Mouse (Mus musculus) adrenal gland, postnatal 4 days (tissue): Measurements from ENCODE around the gene Palm2. TPM values are rescaled to one million over a fixed set of nuclear protein-coding genes. Genes with fewer than 3 reads are reported as not detected.

Experiments used
- DNase-seq, 2 experiments: peaks; one replicate each; pipeline ENCODE4 v3.0.0; 2021 to 2022; ENCODE audit warnings: low spot score in 2 of 2, mixed read lengths in 2 of 2
- total RNA-seq, 2 experiments: library from RNA; stranded (reverse); gene quantifications; 2 replicates each; pipeline ENCODE4 v1.2.3; 2021

Gene Palm2
- total RNA-seq, 2 experiments from 2014 or later, result 36.6 to 42.6 TPM

- no peak for DNase-seq
These were observed 260.5 kb downstream of the Palm2 start for GRCm38 (mm10) chr4:57694356-57695136.

DNA sequence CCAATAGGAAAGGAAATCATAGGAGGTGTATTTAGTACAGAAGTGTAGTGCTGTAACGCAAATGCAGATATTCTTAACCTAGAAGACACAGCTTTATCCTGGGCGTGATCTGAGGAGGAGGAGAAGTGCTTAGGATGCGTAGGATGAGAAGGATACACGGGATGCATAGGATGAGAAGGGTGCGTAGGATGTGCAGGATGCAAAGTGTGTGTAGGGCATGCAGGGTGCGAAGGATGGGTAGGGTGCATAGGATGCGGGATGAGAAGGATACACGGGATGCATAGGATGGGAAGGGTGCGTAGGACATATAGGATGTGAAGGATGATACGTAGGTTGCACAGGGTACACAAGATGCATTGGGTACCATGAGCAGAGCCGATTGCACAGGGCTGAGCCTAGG is 262.9 kb downstream of the Palm2 start:
- no peak for DNase-seq

DNA sequence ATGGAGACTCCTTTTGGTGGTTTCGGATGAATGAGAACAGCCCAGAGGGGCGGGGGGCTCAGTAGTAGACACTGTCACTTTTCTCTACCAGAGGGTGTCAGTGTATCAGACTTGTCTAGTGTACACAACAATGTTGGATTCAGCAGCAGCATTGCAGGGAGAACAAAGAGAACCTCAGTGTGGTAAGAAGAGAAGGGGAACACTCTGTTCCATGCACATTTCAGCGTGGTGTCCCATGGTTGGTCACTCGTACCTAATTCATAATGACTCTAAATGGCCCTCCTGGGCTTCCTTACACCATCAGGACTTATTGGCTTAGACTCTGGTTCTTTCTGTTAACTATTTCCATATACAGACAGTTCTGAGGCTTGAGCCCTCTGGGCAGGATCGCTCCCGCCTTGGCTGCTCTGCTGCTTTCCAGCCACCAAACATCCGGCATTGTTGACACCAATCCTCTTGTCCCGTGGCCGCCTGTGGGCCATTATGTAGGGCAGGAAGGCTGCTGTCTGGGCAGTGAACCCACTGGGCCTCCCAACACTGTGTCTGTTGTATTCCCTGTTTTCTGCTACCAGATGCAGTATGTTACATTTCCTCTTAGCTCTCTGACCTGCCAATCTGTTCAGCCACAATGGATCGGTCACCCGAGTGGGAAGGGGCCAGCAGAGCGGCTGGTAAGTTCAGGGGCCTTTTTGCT is 264.0 kb downstream of the Palm2 start:
- no peak for DNase-seq

GRCm38 (mm10) chr4:57701576-57701975 is 267.5 kb downstream of the Palm2 start:
- no peak for DNase-seq

GRCm38 (mm10) chr4:57703574-57704470 is 269.8 kb downstream of the Palm2 start:
- no peak for DNase-seq

GRCm38 (mm10) chr4:57704575-57704974 is 270.5 kb downstream of the Palm2 start:
- DNase-seq, result no peak

DNA sequence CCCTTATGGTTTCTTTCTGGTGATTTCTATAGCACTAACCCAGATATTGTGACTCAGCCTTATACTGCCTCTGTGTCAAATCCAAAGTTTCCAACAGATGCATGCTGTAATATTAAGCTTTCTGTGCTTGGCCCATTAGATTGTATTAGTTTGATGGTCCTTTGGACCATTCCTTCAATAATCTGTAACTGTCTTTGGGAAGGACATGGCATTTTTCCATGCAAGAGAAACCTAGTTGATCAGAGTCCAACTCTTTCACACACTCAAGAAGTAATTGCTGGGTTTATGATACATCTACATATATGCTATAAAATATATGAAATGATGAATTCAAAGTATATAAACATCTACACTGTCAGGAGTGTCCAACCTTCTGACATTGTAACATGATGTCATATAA is 281.8 kb downstream of the Palm2 start:
- no peak for DNase-seq

GRCm38 (mm10) chr4:57716735-57717134 is 282.7 kb downstream of the Palm2 start:
- DNase-seq, result no peak

DNA sequence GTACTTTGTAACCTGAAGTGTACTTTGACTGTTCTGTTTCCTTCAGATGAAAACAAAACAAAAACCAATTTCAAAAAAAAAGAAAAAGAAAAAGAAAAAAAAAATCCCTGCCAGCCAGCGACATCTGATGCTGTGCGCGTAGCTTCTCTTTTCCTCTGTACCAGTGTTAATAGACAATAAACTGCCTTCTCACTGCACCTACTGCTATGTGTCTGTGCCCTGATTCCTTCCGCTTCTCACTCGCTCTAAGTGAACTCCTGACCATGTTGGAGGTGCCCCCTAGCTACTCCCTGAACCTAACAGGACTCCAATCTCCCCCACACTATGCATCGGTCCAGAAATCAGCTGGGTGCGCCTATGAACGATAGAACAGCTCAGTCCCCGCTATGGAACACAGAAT is 283.3 kb downstream of the Palm2 start, which contains the start of gene Akap2:
Gene Akap2 (plus strand): TSS at position 304 of the 400 bp plus-strand sequence.
- DNase-seq, result no peak

GRCm38 (mm10) chr4:57719370-57719769 is 285.3 kb downstream of the Palm2 start:
- DNase-seq, result no peak

DNA sequence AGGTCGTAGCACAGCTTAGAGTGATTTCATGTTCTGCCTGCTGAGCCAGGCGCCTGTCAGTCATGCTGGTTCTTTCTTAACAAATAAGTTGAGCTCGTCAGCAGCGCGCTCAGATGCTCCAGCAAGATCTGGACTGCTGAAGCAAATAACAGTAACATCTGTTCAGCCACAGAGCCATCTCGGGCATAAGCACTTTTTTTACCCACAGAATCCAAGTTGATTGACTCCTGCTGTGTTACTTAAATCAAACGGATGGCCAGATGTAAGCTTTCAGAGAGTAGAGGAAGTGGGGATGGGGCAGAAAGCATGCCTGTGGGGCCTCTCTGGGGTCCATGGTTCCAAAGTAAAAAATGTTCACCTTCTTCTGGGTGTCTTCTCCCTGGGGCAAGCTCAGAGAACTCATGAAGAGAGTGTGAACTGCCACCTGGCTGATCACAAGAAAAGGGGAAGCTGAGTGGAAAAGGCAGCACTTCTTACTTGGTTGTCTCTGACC is 286.9 kb downstream of the Palm2 start:
- no peak for DNase-seq

DNA sequence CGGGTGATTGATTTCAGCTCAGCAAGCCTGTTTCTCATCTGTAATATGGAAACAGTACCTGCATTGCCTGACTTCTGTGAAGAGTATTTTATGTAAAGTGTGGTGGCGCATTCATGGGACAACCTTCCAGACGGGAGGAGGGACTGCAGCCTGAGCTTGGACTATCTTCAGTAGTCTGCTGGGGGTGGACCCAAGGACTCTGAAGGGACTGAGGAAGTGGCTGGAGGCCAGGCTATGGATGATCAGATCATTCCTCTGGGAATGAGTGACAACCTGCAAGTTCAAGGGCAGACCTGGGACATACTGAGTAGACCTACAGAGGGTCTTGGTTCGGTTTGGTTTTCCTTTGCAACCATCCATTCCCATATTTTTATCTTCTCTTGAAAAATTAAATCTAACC is 288.2 kb downstream of the Palm2 start:
- DNase-seq, result no peak

DNA sequence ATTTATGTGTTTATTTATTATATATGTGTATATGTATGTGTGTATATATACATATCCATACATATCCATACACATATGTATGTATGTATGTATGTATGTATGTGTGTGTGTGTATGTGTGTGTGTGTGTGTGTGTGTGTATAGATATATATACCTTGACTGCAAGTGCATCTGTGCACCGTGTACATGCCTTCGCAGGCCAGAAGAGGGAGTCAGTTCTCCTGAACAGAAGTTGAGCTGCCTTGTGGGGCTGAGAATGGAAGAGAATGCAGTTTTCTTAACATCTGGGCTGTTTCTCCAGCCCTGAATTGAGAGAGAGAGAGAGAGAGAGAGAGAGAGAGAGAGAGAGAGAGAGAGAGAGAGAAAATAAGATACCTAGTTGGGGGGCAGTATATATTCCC is 289.6 kb downstream of the Palm2 start:
- DNase-seq, result no peak

- DNase-seq, result no peak
These were observed 291.5 kb downstream of the Palm2 start for GRCm38 (mm10) chr4:57725569-57725968.

DNA sequence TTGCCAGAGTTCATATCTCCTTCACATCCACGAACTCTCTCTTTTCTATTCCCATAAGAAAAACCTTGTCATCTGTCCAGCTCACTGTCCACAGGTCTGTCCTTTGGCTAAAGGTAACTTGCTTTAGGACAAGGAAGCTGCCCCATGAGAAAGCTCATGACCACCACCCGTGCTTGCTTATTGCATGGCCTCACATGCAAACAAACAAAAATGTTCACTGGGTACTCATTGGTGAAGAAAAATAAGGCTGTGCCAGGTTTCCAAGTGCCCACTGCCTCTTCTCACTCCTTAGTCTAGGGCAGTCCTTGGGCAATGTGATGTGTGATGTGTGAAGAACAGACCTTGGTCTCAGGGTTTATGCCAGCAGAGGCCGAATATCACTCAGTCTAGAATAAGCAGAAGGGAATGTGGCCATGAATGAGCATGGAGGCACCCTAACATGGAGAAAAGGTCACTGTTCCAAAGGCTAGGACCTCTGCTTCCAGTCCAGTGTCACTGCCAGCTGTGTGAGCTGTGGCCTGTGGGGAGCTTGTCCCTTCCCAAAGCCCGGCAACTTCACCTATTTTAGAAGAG is 294.6 kb downstream of the Palm2 start:
- no peak for DNase-seq

GRCm38 (mm10) chr4:57730047-57730446 is 296.0 kb downstream of the Palm2 start:
- DNase-seq, result no peak

- no peak for DNase-seq
These were observed 297.0 kb downstream of the Palm2 start for GRCm38 (mm10) chr4:57730801-57731598.

GRCm38 (mm10) chr4:57732351-57732750 is 298.3 kb downstream of the Palm2 start:
- DNase-seq, result no peak

DNA sequence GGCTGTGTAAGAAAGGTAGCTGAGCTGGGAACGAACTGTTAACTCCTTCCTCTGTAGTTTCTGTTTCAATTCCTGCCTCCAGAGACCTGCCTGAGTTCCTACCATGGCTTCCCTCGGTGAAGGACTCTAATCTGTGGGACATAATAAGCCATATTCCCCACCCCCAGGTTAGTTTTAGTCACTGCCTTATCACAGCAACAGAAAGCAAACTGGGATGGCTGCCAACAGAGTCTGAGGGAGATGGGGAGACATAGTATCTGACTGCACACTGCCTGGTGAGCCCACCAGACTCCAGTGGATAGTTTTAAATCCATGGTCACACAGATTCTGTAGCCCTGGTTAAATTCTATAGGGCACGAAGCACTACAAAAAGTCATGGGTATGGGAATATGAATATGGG is 299.4 kb downstream of the Palm2 start:
- DNase-seq, result no peak

DNA sequence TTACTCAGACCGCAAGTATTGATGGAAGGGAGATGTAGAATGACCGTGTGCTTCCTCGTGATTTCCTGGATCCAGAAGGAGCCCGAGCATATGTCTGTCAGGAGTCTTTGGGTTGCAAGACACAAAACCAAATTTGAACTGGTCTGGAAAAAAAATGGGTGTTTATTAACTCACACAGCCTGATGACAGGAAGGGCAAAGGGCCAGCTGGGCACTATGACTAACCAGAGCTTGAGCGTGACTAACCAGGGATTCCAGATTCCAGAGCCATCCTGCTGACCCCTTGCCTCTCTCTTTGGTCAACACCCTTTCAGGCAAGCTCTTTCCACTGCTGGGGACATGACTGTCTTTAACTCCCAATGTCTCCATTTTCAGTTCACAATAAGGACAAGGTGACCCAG is 301.4 kb downstream of the Palm2 start:
- DNase-seq, result no peak
